Mouse (Mus musculus) CD4-positive helper T cell, adult 2 months (primary cell): ENCODE measurements at regions not wholly inside any gene's neighbourhood (a gene's known extent, or its start where the extent isn't known, plus 50 kb on each side); places are given as distances from the start of the nearest gene placed in this dataset.

Source experiments
- DNase-seq: peaks from one replicate; pipeline ENCODE4 v3.0.0-alpha.2; 2012; ENCODE audit warnings: low read depth, missing footprints, low spot score

GRCm38 (mm10) chr8:116133503-116133902 lies 371.3 kb upstream of the Dynlrb2 start:
- no peak for DNase-seq

GRCm38 (mm10) chr8:116133084-116133483 lies 371.7 kb upstream of the Dynlrb2 start:
- DNase-seq, result no peak

GRCm38 (mm10) chr8:116120067-116120466 lies 384.7 kb upstream of the Dynlrb2 start:
- DNase-seq, result no peak

GRCm38 (mm10) chr8:116117919-116118318 lies 386.9 kb upstream of the Dynlrb2 start:
- DNase-seq, result no peak

GRCm38 (mm10) chr8:116116625-116117024 lies 388.1 kb upstream of the Dynlrb2 start:
- no peak for DNase-seq

GRCm38 (mm10) chr8:116115811-116116372 lies 388.9 kb upstream of the Dynlrb2 start:
- no peak for DNase-seq

- DNase-seq, result no peak
These were observed 389.8 kb upstream of the Dynlrb2 start for GRCm38 (mm10) chr8:116114978-116115377.

- no peak for DNase-seq
These were observed 390.3 kb upstream of the Dynlrb2 start for GRCm38 (mm10) chr8:116114502-116114901.

GRCm38 (mm10) chr8:116111168-116111567 lies 393.6 kb upstream of the Dynlrb2 start:
- no peak for DNase-seq

GRCm38 (mm10) chr8:116096666-116097065 lies 389.1 kb upstream of the Maf start:
- DNase-seq, result no peak

- DNase-seq, result no peak
These were observed 375.6 kb upstream of the Maf start for GRCm38 (mm10) chr8:116083156-116083555.

- DNase-seq, result no peak
These were observed 371.3 kb upstream of the Maf start for GRCm38 (mm10) chr8:116078849-116079407.

- no peak for DNase-seq
These were observed 363.9 kb upstream of the Maf start for GRCm38 (mm10) chr8:116071497-116071896.

GRCm38 (mm10) chr8:116069538-116069937 lies 361.9 kb upstream of the Maf start:
- no peak for DNase-seq

- DNase-seq, result no peak
These were observed 360.4 kb upstream of the Maf start for GRCm38 (mm10) chr8:116067978-116068375.

- DNase-seq, result no peak
These were observed 359.8 kb upstream of the Maf start for GRCm38 (mm10) chr8:116067182-116067977.

- DNase-seq, result no peak
These were observed 358.3 kb upstream of the Maf start for GRCm38 (mm10) chr8:116065871-116066270.

GRCm38 (mm10) chr8:116065327-116065726 lies 357.7 kb upstream of the Maf start:
- DNase-seq, result no peak

GRCm38 (mm10) chr8:116064562-116064961 lies 357.0 kb upstream of the Maf start:
- DNase-seq, result no peak

GRCm38 (mm10) chr8:116063541-116063940 lies 355.9 kb upstream of the Maf start:
- DNase-seq, result no peak

- DNase-seq, result no peak
These were observed 345.9 kb upstream of the Maf start for GRCm38 (mm10) chr8:116053483-116053882.

GRCm38 (mm10) chr8:116053043-116053442 lies 345.4 kb upstream of the Maf start:
- no peak for DNase-seq

- DNase-seq, result no peak
These were observed 340.9 kb upstream of the Maf start for GRCm38 (mm10) chr8:116048480-116048879.
